Mouse (Mus musculus) testis, adult 2 months (tissue): ENCODE measurements around the gene Rbms3. TPM values are rescaled to one million over a fixed set of nuclear protein-coding genes. Genes with fewer than 3 reads are reported as not detected.

ENCODE experiments used
- H3K27ac ChIP-seq: fragments of 200-500 bp; 2 replicates; pipeline ENCODE4 v1.5.1; 2012; ENCODE audit warnings: low read depth, low read length; ENCODE audit not compliant: control insufficient read depth, insufficient read depth
- H3K27me3 ChIP-seq: fragments of 200-500 bp; 2 replicates; pipeline ENCODE4 v1.6.1; 2012; ENCODE audit warnings: mild to moderate bottlenecking, low read length, moderate library complexity; ENCODE audit not compliant: control insufficient read depth, insufficient read depth
- H3K36me3 ChIP-seq: fragments of 200-500 bp; 2 replicates; pipeline ENCODE4 v1.6.1; 2012; ENCODE audit warnings: mild to moderate bottlenecking, low read length; ENCODE audit not compliant: control insufficient read depth, insufficient read depth
- H3K4me1 ChIP-seq: fragments of 200-500 bp; 2 replicates; pipeline ENCODE4 v1.6.1; 2012; ENCODE audit warnings: low read length; ENCODE audit not compliant: control insufficient read depth, insufficient read depth
- H3K4me3 ChIP-seq: fragments of 200-500 bp; 2 replicates; pipeline ENCODE4 v1.5.1; 2012; ENCODE audit warnings: low read depth, mild to moderate bottlenecking, low read length, moderate library complexity, mixed read lengths; ENCODE audit not compliant: control insufficient read depth
- CTCF ChIP-seq: fragments of 200-500 bp; IDR thresholded peaks from 2 replicates; pipeline ENCODE4 v1.5.1; 2012; ENCODE audit warnings: low read depth, mild to moderate bottlenecking, inconsistent platforms, low read length, moderate library complexity; ENCODE audit not compliant: control insufficient read depth, insufficient read depth, insufficient replicate concordance
- POLR2A ChIP-seq: fragments of 200-500 bp; IDR thresholded peaks from 2 replicates; pipeline ENCODE4 v1.6.1; 2012; ENCODE audit warnings: low read depth, mild to moderate bottlenecking, inconsistent platforms, low read length, moderate library complexity; ENCODE audit not compliant: control insufficient read depth
- polyA plus RNA-seq: library from polyadenylated mRNA; depleted of rRNA; stranded (reverse); fragments of >200 nt; gene quantifications from 2 replicates; pipeline ENCODE4 v1.2.3, GENCODE M21; 2012

Rbms3 gene
- polyA plus RNA-seq, 1 experiment: 0.72 TPM

GRCm38 (mm10) chr9:116533381-116533780, 1096.3 kb downstream of the Rbms3 start:
- H3K4me1 ChIP-seq: no peaks in the 10 kb centered on the region
- no peak for TF ChIP-seq POLR2A

GRCm38 (mm10) chr9:116531121-116531520, 1098.6 kb downstream of the Rbms3 start:
- H3K27ac ChIP-seq: no peak overlapping the region
- H3K4me1 ChIP-seq: no peaks in the 10 kb centered on the region
- no peak overlapping the region for H3K4me3 ChIP-seq
- no peaks in the 10 kb centered on the region for H3K27me3 ChIP-seq
- H3K36me3 ChIP-seq: no peaks in the 10 kb centered on the region
- TF ChIP-seq POLR2A: no peak
- no peak for TF ChIP-seq CTCF

More at GRCm38 (mm10) chr9:116533381-116533780, 1096.3 kb downstream of the Rbms3 start:
- Histone ChIP-seq H3K27me3 (no peaks in the 10 kb centered on the region), H3K36me3 (no peaks in the 10 kb centered on the region), H3K27ac (no peak overlapping the region), H3K4me3 (no peak overlapping the region)

- H3K4me1 ChIP-seq: no peaks in the 10 kb centered on the region
- no peak overlapping the region for H3K4me3 ChIP-seq
- no peaks in the 10 kb centered on the region for H3K27me3 ChIP-seq
- no peak overlapping the region for H3K27ac ChIP-seq
- TF ChIP-seq CTCF (no peak), POLR2A (no peak)
- H3K36me3 ChIP-seq: no peaks in the 10 kb centered on the region
These were observed 1105.3 kb downstream of the Rbms3 start for GRCm38 (mm10) chr9:116524386-116524785.
